Mouse (Mus musculus) adrenal gland, postnatal 14 days (tissue): ENCODE results near the gene Anp32e. TPM values are rescaled to one million over a fixed set of nuclear protein-coding genes. Genes with fewer than 3 reads are reported as not detected.
"Not testable (repeated sequence)": the region's sequence is repeated elsewhere in the genome, so short reads cannot be mapped to it uniquely, and the experiment has no call there.

Experiments
- DNase-seq: peaks from one replicate; pipeline ENCODE4 v3.0.0; 2021; ENCODE audit warnings: mixed read lengths
- long read RNA-seq, 2 experiments: library from polyadenylated mRNA; stranded (forward); transcript quantifications; one replicate each; pipeline ENCODE4 v2.0.0; 2021
- total RNA-seq: library from RNA; stranded (reverse); gene quantifications from 2 replicates; pipeline ENCODE4 v1.2.3, GENCODE M21; 2021

Anp32e gene
- total RNA-seq = 94.6 and 102 TPM in 2 replicates
- long read RNA-seq, experiment 1, transcript Anp32e-202 (7 exons, 3,274 nt) = major isoform, 84 of 106 reads
- long read RNA-seq, experiment 1, partial matches to known transcripts = 5 of 106 reads
- long read RNA-seq, experiment 1, other reads (novel, unspliced or antisense) = 12 of 106 reads
- long read RNA-seq, experiment 2, transcript Anp32e-201 (7 exons, 1,381 nt) = minor isoform, 5 of 73 reads
- long read RNA-seq, experiment 2, transcript Anp32e-202 (7 exons, 3,274 nt) = major isoform, 50 of 73 reads
- long read RNA-seq, experiment 2, partial matches to known transcripts = 4 of 73 reads
- long read RNA-seq, experiment 2, other reads (novel, unspliced or antisense) = 14 of 73 reads

- peak; percentile 98 for DNase-seq
Observed at GRCm38 (mm10) chr3:95928658-95929503, at the start of gene Anp32e. Anp32e (plus strand) TSS chr3:95929246.

GRCm38 (mm10) chr3:95881979-95882815 lies 46.8 kb upstream of the Anp32e start, which contains the start of gene Ciart:
Ciart (minus strand) TSS chr3:95882251.
- peak; percentile 96 for DNase-seq

GRCm38 (mm10) chr3:95882816-95883425 lies 46.1 kb upstream of the Anp32e start:
- peak; percentile 83 for DNase-seq

- no peak for DNase-seq
Observed at GRCm38 (mm10) chr3:95884400-95884799, 44.6 kb upstream of the Anp32e start.

- DNase-seq = no peak
Observed at GRCm38 (mm10) chr3:95887596-95887995, 41.5 kb upstream of the Anp32e start.

- DNase-seq = no peak
Observed at GRCm38 (mm10) chr3:95889664-95890063, 39.4 kb upstream of the Anp32e start.

- DNase-seq = peak; percentile 69
Observed at GRCm38 (mm10) chr3:95891211-95892065, 37.6 kb upstream of the Anp32e start, which contains the start of gene BC028528. BC028528 (minus strand) TSS chr3:95892005.

GRCm38 (mm10) chr3:95892066-95893052 lies 36.7 kb upstream of the Anp32e start:
- no peak for DNase-seq

GRCm38 (mm10) chr3:95893126-95893525 lies 35.9 kb upstream of the Anp32e start:
- peak; percentile 34 for DNase-seq

GRCm38 (mm10) chr3:95893606-95894316 lies 35.3 kb upstream of the Anp32e start, which contains the start of gene Aph1a:
Aph1a (plus strand) TSS chr3:95893969.
- DNase-seq = peak; percentile 98

GRCm38 (mm10) chr3:95894317-95895160 lies 34.5 kb upstream of the Anp32e start:
- DNase-seq = peak; percentile 84

- DNase-seq = not testable (repeated sequence)
Observed at GRCm38 (mm10) chr3:95895501-95895900, 33.5 kb upstream of the Anp32e start.

GRCm38 (mm10) chr3:95899800-95900524 lies 29.1 kb upstream of the Anp32e start:
- DNase-seq = no peak

- DNase-seq = peak; percentile 64
Observed at GRCm38 (mm10) chr3:95901616-95902372, 27.3 kb upstream of the Anp32e start.

- DNase-seq = no peak
Observed at GRCm38 (mm10) chr3:95902373-95902625, 26.7 kb upstream of the Anp32e start.

GRCm38 (mm10) chr3:95902643-95903042 lies 26.4 kb upstream of the Anp32e start:
- no peak for DNase-seq
